Mouse (Mus musculus): ENCODE data around the gene Tpk1. TPM values are rescaled to one million over a fixed set of nuclear protein-coding genes. Genes with fewer than 3 reads are reported as not detected.
A peak's percentile ranks its signal among the peaks of the same experiment; 100 is the strongest.

Tpk1 gene
- polyA plus RNA-seq, 1 experiment from 2014 or later, result 9.6 TPM

DNA sequence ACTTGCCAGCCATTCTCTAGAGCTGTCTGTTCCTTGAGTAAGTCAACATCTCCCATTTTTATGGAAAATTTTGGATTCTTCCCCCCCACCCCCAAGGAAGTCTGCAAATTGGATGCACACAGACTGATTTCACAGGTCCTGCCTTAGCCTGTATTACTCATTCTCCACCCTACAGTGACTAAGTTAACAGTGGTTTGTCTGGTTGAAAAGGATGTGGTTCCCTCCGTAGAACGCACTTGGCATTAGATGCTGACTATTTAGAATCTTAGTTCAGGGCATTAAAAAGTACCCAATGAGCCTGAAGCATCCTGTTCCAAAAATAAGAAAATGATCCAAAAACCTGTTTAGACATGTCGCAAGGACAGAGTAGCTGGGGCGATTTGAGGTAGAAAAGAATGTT lies 312.6 kb downstream of the Tpk1 start:
- Histone ChIP-seq H3K4me3 (ENCODE audit: low read depth, low read length) (no peak overlapping the region), H3K27me3 (replicated peaks; ENCODE audit: insufficient read depth, low read length) (no peaks in the 10 kb centered on the region), H3K9ac (replicated peaks; ENCODE audit: low read depth) (no peak overlapping the region), H3K9me3 (ENCODE audit: low read length) (no peaks in the 10 kb centered on the region), H3K4me2 (replicated peaks; ENCODE audit: low read depth, low read length) (no peak overlapping the region), H3K4me1 (ENCODE audit: insufficient read depth, low read depth, low read length) (no peaks in the 10 kb centered on the region), H3K27ac (ENCODE audit: low read length) (no peak overlapping the region), H3K36me3 (ENCODE audit: insufficient read depth, low read length) (no peaks in the 10 kb centered on the region)
- 94% methylated on average over 4 of the region's 4 CpGs for WGBS
- TF ChIP-seq EP300 (IDR thresholded peaks at IDR 0.05), result no peak
- no peak for TF ChIP-seq CTCF (IDR thresholded peaks at IDR 0.05)
- DNase-seq (ENCODE audit: low spot score) (no peak), ATAC-seq (no peak)

DNA sequence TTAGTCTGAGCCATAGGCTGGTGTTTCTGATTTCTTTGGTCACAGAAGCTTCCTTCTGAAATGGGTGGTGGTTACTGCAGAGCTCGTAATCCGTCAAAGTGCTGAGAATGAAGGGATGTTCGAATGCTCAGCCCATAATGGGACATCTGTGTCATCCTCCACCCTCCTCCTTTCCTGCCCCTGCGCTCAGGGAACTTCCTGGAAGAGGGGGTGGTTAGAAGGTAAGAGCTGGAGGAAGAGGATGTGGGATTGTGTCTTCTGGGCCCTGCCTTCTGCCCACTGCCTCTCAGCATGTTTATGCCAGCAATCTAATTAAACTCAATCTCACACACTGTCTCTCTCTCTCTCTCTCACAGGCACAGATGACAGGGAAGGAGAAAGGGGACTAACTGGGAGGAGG lies 317.0 kb downstream of the Tpk1 start:
- Histone ChIP-seq H3K36me3 (ENCODE audit: insufficient read depth, low read length) (no peaks in the 10 kb centered on the region), H3K4me2 (replicated peaks; ENCODE audit: low read depth, low read length) (no peak overlapping the region), H3K27ac (ENCODE audit: low read length) (no peak overlapping the region), H3K9me3 (ENCODE audit: low read length) (no peaks in the 10 kb centered on the region), H3K9ac (replicated peaks; ENCODE audit: low read depth) (no peak overlapping the region), H3K27me3 (replicated peaks; ENCODE audit: insufficient read depth, low read length) (no peaks in the 10 kb centered on the region), H3K4me3 (ENCODE audit: low read depth, low read length) (no peak overlapping the region), H3K4me1 (ENCODE audit: insufficient read depth, low read depth, low read length) (no peaks in the 10 kb centered on the region)
- no peak for ATAC-seq
- no peak for TF ChIP-seq CTCF (IDR thresholded peaks at IDR 0.05)
- no peak for TF ChIP-seq EP300 (IDR thresholded peaks at IDR 0.05)
- no peak for DNase-seq (ENCODE audit: low spot score)
- WGBS, result 60% methylated on average over 4 of the region's 4 CpGs

DNA sequence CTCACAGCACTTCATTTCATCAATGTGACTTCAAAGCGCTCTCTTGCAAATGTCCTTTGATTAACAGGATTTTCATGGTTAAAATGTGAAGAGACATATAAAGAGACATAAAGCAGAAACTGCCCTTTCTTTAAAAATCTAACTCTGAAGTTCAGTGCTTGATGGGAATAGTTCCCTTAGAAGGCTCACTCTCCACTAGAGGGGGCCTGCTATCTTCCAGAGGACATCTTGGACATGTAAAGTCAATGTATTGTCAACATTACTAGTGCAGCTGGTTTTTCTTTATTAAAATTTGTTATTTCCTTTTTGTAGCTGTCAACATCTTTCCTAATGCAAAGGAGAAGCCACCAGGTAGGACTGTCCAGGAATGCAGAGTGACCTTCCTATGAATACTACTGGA lies 318.4 kb downstream of the Tpk1 start:
- Histone ChIP-seq H3K4me2 (replicated peaks; ENCODE audit: low read depth, low read length) (no peak overlapping the region), H3K9me3 (ENCODE audit: low read length) (no peaks in the 10 kb centered on the region), H3K27me3 (replicated peaks; ENCODE audit: insufficient read depth, low read length) (no peaks in the 10 kb centered on the region), H3K4me3 (ENCODE audit: low read depth, low read length) (no peak overlapping the region), H3K36me3 (ENCODE audit: insufficient read depth, low read length) (no peaks in the 10 kb centered on the region), H3K4me1 (ENCODE audit: insufficient read depth, low read depth, low read length) (no peaks in the 10 kb centered on the region; the same call in 1 of the 2 replicates), H3K27ac (ENCODE audit: low read length) (no peak overlapping the region), H3K9ac (replicated peaks; ENCODE audit: low read depth) (no peak overlapping the region)
- WGBS, result 100% methylated on average over 1 of the region's 1 CpGs
- TF ChIP-seq EP300 (IDR thresholded peaks at IDR 0.05), result no peak
- TF ChIP-seq CTCF (IDR thresholded peaks at IDR 0.05), result peak; percentile 44
- ATAC-seq, result no peak
- DNase-seq (ENCODE audit: low spot score), result no peak

DNA sequence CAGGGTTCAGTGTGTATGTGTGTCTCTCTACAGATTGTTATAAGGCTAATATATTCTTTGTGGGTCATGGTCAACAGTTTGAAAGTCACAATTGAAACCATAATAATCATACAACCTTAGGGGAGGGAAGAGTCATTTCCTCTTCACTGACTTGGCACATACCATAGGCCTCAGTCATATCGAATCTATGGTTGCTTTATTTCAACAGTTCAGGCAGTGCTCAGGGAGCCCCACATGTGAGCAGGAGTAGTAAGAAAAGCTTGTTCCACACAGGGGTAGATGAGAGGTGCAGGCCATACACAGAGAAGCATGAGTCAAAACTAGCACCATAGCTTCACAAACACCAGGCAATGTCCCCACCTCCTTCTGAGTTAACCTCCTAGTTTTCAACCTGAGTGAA lies 323.1 kb downstream of the Tpk1 start:
- DNase-seq (ENCODE audit: low spot score) (no peak), ATAC-seq (no peak)
- no peak for TF ChIP-seq EP300 (IDR thresholded peaks at IDR 0.05)
- H3K27me3 ChIP-seq (replicated peaks; ENCODE audit: insufficient read depth, low read length), result no peaks in the 10 kb centered on the region
- H3K4me2 ChIP-seq (replicated peaks; ENCODE audit: low read depth, low read length), result no peak overlapping the region
- 32% methylated on average over 1 of the region's 1 CpGs for WGBS
- H3K9ac ChIP-seq (replicated peaks; ENCODE audit: low read depth), result no peak overlapping the region
- H3K4me1 ChIP-seq (ENCODE audit: insufficient read depth, low read depth, low read length), result no peaks in the 10 kb centered on the region; the same call in 1 of the 2 replicates
- H3K27ac ChIP-seq (ENCODE audit: low read length), result no peak overlapping the region
- H3K36me3 ChIP-seq (ENCODE audit: insufficient read depth, low read length), result no peaks in the 10 kb centered on the region
- H3K4me3 ChIP-seq (ENCODE audit: low read depth, low read length), result no peak overlapping the region
- no peaks in the 10 kb centered on the region for H3K9me3 ChIP-seq (ENCODE audit: low read length)

DNA sequence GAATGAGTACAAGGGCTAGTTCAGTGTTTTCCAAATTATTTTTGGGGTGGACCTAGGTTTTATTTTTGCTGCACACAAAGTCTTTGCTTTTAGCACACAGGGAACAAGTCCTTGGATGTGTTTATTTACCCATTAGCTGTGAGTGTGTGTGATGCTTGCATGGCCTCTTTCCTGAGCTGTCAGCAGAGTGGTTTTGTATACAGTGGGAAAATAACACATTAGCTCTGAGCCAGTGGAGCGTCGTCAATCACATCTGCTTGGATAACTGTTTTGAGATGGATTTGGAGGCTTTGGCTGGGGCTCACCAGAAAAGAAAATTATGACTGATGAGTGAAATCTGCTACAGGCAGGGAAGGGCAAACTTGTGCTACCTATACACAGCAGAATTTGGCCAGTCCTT lies 323.7 kb downstream of the Tpk1 start:
- H3K9ac ChIP-seq (replicated peaks; ENCODE audit: low read depth), result no peak overlapping the region
- TF ChIP-seq CTCF (IDR thresholded peaks at IDR 0.05), result no peak
- TF ChIP-seq EP300 (IDR thresholded peaks at IDR 0.05), result no peak
- 30% methylated on average over 2 of the region's 2 CpGs for WGBS
- no peak overlapping the region for H3K4me2 ChIP-seq (replicated peaks; ENCODE audit: low read depth, low read length)
- H3K4me1 ChIP-seq (ENCODE audit: insufficient read depth, low read depth, low read length), result no peaks in the 10 kb centered on the region; the same call in 1 of the 2 replicates
- no peak for DNase-seq (ENCODE audit: low spot score)
- no peak overlapping the region for H3K4me3 ChIP-seq (ENCODE audit: low read depth, low read length)
- no peak overlapping the region for H3K27ac ChIP-seq (ENCODE audit: low read length)
- no peaks in the 10 kb centered on the region for H3K9me3 ChIP-seq (ENCODE audit: low read length)
- ATAC-seq, result no peak
- H3K36me3 ChIP-seq (ENCODE audit: insufficient read depth, low read length), result no peaks in the 10 kb centered on the region
- no peaks in the 10 kb centered on the region for H3K27me3 ChIP-seq (replicated peaks; ENCODE audit: insufficient read depth, low read length)

DNA sequence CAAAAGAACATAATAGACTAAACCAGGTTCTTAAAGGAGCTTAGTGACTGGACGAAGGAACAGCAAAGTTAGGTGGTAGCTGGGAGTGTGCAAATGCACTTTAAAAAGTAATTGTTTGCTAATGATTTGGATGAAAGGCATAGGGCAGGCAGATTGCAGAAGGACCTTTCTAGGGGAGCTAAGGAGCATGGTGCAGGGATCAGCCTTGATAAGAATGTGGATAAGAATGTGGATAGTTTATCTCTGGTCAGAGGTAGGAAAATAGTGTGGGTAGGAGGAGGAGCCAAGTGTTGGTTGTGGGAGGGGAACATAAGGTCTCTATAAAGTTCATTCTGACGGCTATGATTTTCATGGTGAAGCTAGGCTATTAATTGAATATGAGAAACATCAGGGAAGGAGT lies 327.3 kb downstream of the Tpk1 start:
- H3K9me3 ChIP-seq (ENCODE audit: low read length), result no peaks in the 10 kb centered on the region
- 0 out of 2 replicates have a peak, but pooled peaks have one; percentile 28 for TF ChIP-seq EP300 (IDR thresholded peaks at IDR 0.05)
- no peak for TF ChIP-seq CTCF (IDR thresholded peaks at IDR 0.05)
- H3K27me3 ChIP-seq (replicated peaks; ENCODE audit: insufficient read depth, low read length), result no peaks in the 10 kb centered on the region
- no peak overlapping the region for H3K27ac ChIP-seq (ENCODE audit: low read length)
- no peaks in the 10 kb centered on the region for H3K36me3 ChIP-seq (ENCODE audit: insufficient read depth, low read length)
- ATAC-seq (0 out of 2 replicates have a peak, but pooled peaks have one; percentile 2), DNase-seq (ENCODE audit: low spot score) (no peak)
- peaks cover 6% of the 10 kb centered on the region; the same call in 1 of the 2 replicates for H3K4me1 ChIP-seq (ENCODE audit: insufficient read depth, low read depth, low read length)
- H3K4me2 ChIP-seq (replicated peaks; ENCODE audit: low read depth, low read length), result no peak overlapping the region
- no peak overlapping the region for H3K9ac ChIP-seq (replicated peaks; ENCODE audit: low read depth)
- H3K4me3 ChIP-seq (ENCODE audit: low read depth, low read length), result no peak overlapping the region
- 40% methylated on average over 2 of the region's 2 CpGs for WGBS

DNA sequence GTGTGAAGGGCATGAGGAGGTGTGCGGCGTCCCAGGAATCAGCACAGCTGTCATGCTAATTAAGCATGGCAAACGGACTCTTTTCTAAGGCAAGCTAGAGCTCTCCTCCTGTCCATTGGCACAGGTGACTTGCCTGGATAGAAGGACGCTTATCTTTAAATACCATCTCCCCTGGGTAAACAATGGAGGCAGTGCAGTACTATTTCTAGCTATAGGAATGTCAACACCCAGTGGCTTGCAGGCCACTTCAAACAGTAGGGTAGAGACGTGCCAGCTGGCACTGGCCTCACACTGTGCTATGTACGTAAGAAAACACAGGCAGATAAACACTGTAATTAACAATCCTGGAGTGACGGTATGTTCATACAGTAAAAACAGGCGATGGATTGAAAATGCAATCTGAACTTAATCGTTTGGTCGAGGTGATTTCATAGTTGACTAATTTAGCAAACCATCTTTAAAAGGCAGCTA lies 328.6 kb downstream of the Tpk1 start:
- 9% methylated on average over 10 of the region's 10 CpGs for WGBS
- DNase-seq (ENCODE audit: low spot score), result peak; percentile 92
- no peak overlapping the region for H3K27ac ChIP-seq (ENCODE audit: low read length)

More for the DNA sequence above, 328.6 kb downstream of the Tpk1 start:
- Histone ChIP-seq H3K4me3 (ENCODE audit: low read depth, low read length) (no peak overlapping the region), H3K9me3 (ENCODE audit: low read length) (no peaks in the 10 kb centered on the region), H3K9ac (replicated peaks; ENCODE audit: low read depth) (no peak overlapping the region), H3K27me3 (replicated peaks; ENCODE audit: insufficient read depth, low read length) (no peaks in the 10 kb centered on the region), H3K4me2 (replicated peaks; ENCODE audit: low read depth, low read length) (0 out of 2 replicates have a peak overlapping the region, but pooled peaks have one; percentile 2), H3K4me1 (ENCODE audit: insufficient read depth, low read depth, low read length) (peaks cover 9% of the 10 kb centered on the region; the same call in 1 of the 2 replicates), H3K36me3 (ENCODE audit: insufficient read depth, low read length) (no peaks in the 10 kb centered on the region)
- peak; percentile 99 for ATAC-seq
- TF ChIP-seq EP300 (IDR thresholded peaks at IDR 0.05) (peak; percentile 97), CTCF (IDR thresholded peaks at IDR 0.05) (no peak)

Data from lung, postnatal 0 days (tissue).